Mouse (Mus musculus): ENCODE measurements around the gene Gm4070. TPM values are rescaled to one million over a fixed set of nuclear protein-coding genes. Genes with fewer than 3 reads are reported as not detected.
A peak's percentile ranks its signal among the peaks of the same experiment; 100 is the strongest.
"Not testable (repeated sequence)": the region's sequence is repeated elsewhere in the genome, so short reads cannot be mapped to it uniquely, and the experiment has no call there.

Gm4070 gene
- polyA plus RNA-seq (2012; rRNA removed) (0.42 and 0.45 TPM in 2 replicates), polyA plus RNA-seq (2014; fragmentation: Nextera tagmentation; extraction: Ambion mirVana) (0.79 and 0.92 TPM in 2 replicates)

GRCm38 (mm10) chr7:105953812-105954211 is at the start of gene Gm4070:
Gene Gm4070 (minus strand): TSS chr7:105953967.
- not testable (repeated sequence) for H3K27ac ChIP-seq; H3K9me3 ChIP-seq (ENCODE audit: control insufficient read depth, low read length); H3K4me3 ChIP-seq (ENCODE audit: insufficient read depth in 1 of 2, low read depth in 2 of 2, low read length in 2 of 2); H3K4me1 ChIP-seq (replicated peaks; ENCODE audit: control insufficient read depth in 2 of 2, insufficient read depth in 2 of 2, low read length in 1 of 2); H3K9ac ChIP-seq (replicated peaks); H3K36me3 ChIP-seq (replicated peaks; ENCODE audit: control insufficient read depth, insufficient read depth, low read depth); H3K4me2 ChIP-seq (ENCODE audit: low read depth); DNase-seq (ENCODE audit: low read depth in 3 of 3, low spot score in 3 of 3); H3K27me3 ChIP-seq (ENCODE audit: control insufficient read depth, insufficient read depth, low read length)
- ATAC-seq (ENCODE audit: insufficient read depth): peak; percentile 33; the same call in 1 of the 2 replicates
- WGBS (ENCODE audit: insufficient replicate concordance): 6% methylated on average over 1 of the region's 1 CpGs

DNA sequence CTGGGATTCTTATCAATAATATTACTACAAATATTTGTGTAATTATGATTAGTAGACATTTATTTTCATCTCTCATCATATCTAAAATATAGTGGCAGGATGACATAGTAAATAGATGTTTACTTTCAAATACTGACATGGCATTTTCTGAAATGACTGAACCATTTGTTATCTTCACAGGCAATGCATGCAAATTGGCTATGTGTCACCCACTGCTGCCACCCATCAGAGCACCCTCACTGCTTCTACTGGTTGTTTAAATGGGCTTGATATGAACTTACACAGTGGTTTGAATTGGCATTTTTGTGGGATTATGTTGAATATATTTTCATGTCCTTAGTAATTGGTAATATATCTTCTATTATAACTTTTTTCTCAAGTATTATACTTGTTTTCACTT is 773 bp upstream of the Gm4070 start:
- H3K9me3 ChIP-seq (ENCODE audit: control insufficient read depth, low read length); H3K4me2 ChIP-seq (ENCODE audit: low read depth); H3K36me3 ChIP-seq (replicated peaks; ENCODE audit: control insufficient read depth, insufficient read depth, low read depth); H3K4me1 ChIP-seq (replicated peaks; ENCODE audit: control insufficient read depth in 2 of 2, insufficient read depth in 2 of 2, low read length in 1 of 2); H3K27ac ChIP-seq; H3K4me3 ChIP-seq (ENCODE audit: insufficient read depth in 1 of 2, low read depth in 2 of 2, low read length in 2 of 2); ATAC-seq (ENCODE audit: insufficient read depth); H3K27me3 ChIP-seq (ENCODE audit: control insufficient read depth, insufficient read depth, low read length); DNase-seq (ENCODE audit: low read depth in 3 of 3, low spot score in 3 of 3); H3K9ac ChIP-seq (replicated peaks): not testable (repeated sequence)

DNA sequence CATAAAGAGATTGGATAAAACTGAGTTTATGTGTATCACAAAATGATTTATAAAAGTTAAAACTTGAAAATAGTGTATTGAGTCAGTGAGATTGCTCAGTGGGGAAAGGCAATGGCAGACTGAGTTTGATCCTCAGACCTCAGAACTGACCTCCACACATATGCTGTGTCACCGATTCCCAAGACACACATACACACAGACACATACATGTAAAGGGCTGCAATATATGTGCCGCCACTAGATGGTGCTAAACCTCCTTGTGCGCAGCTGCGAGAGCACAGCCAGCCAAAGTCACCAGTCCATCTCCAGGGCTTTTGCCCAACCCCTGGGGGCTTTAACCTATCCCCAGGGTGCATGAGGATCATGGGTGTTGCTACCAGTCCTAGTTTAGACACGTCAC is 1.4 kb downstream of the Gm4070 start:
- no CpG with 5 or more reads among the region's 5 CpGs for WGBS (ENCODE audit: insufficient replicate concordance)

DNA sequence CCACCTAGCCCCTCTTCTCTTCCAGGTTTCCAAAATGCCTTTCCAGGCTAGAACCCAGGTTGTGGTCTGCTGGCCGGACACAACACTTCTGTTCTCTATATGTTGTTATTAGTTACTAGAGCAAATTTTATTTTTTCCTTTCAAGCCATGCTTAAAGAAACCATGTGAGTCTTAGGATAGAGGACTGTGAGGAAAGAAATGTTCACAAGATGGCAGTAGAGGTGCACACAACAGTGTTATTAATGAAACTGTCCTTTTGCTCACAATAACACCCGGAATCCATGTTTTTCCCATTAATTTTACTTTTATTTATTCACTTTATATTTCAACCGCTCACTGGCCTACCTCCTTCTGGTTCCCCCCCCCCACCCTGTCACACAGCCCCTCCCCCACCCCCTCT is 8.5 kb downstream of the Gm4070 start:
- H3K27ac ChIP-seq; H3K9ac ChIP-seq (replicated peaks); H3K4me1 ChIP-seq (replicated peaks; ENCODE audit: control insufficient read depth in 2 of 2, insufficient read depth in 2 of 2, low read length in 1 of 2); H3K36me3 ChIP-seq (replicated peaks; ENCODE audit: control insufficient read depth, insufficient read depth, low read depth); DNase-seq (ENCODE audit: low read depth in 3 of 3, low spot score in 3 of 3); H3K4me2 ChIP-seq (ENCODE audit: low read depth); H3K9me3 ChIP-seq (ENCODE audit: control insufficient read depth, low read length); H3K27me3 ChIP-seq (ENCODE audit: control insufficient read depth, insufficient read depth, low read length); H3K4me3 ChIP-seq (ENCODE audit: insufficient read depth in 1 of 2, low read depth in 2 of 2, low read length in 2 of 2): not testable (repeated sequence)
- WGBS (ENCODE audit: insufficient replicate concordance): 30% methylated on average over 1 of the region's 3 CpGs
- ATAC-seq (ENCODE audit: insufficient read depth): peak; percentile 59; the same call in 1 of the 2 replicates

More for the DNA sequence above, 1.4 kb downstream of the Gm4070 start:
- not testable (repeated sequence) for H3K4me1 ChIP-seq (replicated peaks; ENCODE audit: control insufficient read depth in 2 of 2, insufficient read depth in 2 of 2, low read length in 1 of 2); H3K4me2 ChIP-seq (ENCODE audit: low read depth); H3K36me3 ChIP-seq (replicated peaks; ENCODE audit: control insufficient read depth, insufficient read depth, low read depth); H3K27me3 ChIP-seq (ENCODE audit: control insufficient read depth, insufficient read depth, low read length); H3K27ac ChIP-seq; H3K9ac ChIP-seq (replicated peaks); H3K4me3 ChIP-seq (ENCODE audit: insufficient read depth in 1 of 2, low read depth in 2 of 2, low read length in 2 of 2); DNase-seq (ENCODE audit: low read depth in 3 of 3, low spot score in 3 of 3); H3K9me3 ChIP-seq (ENCODE audit: control insufficient read depth, low read length)
- peak; percentile 67 for ATAC-seq (ENCODE audit: insufficient read depth)

DNA sequence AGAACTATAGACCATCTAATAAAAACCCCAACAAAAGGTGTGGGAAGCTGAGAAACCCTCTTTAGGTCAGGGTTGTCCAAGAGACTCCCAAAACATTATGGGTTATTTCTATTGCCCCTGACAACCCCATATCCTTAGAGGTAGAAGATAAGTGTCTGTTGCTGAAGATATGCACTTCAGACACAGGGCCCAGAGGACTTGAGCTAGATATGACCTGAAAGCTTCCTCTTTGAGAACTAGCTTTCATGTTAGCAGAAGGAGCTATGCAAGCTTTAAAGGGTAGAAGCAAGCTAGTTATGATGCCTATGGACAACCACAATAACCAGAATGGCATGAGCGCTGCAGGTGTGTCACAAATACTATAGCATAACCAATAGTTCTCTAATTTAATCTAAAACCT is 21.6 kb downstream of the Gm4070 start:
- not testable (repeated sequence) for H3K9me3 ChIP-seq (ENCODE audit: control insufficient read depth, low read length); H3K27me3 ChIP-seq (ENCODE audit: control insufficient read depth, insufficient read depth, low read length); ATAC-seq (ENCODE audit: insufficient read depth); H3K4me3 ChIP-seq (ENCODE audit: insufficient read depth in 1 of 2, low read depth in 2 of 2, low read length in 2 of 2); H3K4me1 ChIP-seq (replicated peaks; ENCODE audit: control insufficient read depth in 2 of 2, insufficient read depth in 2 of 2, low read length in 1 of 2); H3K36me3 ChIP-seq (replicated peaks; ENCODE audit: control insufficient read depth, insufficient read depth, low read depth); H3K9ac ChIP-seq (replicated peaks); DNase-seq (ENCODE audit: low read depth in 3 of 3, low spot score in 3 of 3); H3K27ac ChIP-seq; H3K4me2 ChIP-seq (ENCODE audit: low read depth)
- no CpG with 5 or more reads among the region's 1 CpGs for WGBS (ENCODE audit: insufficient replicate concordance)

GRCm38 (mm10) chr7:105883588-105884336 is 70.0 kb downstream of the Gm4070 start:
- ATAC-seq (ENCODE audit: insufficient read depth); DNase-seq (ENCODE audit: low read depth in 3 of 3, low spot score in 3 of 3); H3K9me3 ChIP-seq (ENCODE audit: control insufficient read depth, low read length); H3K27ac ChIP-seq; H3K4me2 ChIP-seq (ENCODE audit: low read depth); H3K36me3 ChIP-seq (replicated peaks; ENCODE audit: control insufficient read depth, insufficient read depth, low read depth); H3K27me3 ChIP-seq (ENCODE audit: control insufficient read depth, insufficient read depth, low read length); H3K4me1 ChIP-seq (replicated peaks; ENCODE audit: control insufficient read depth in 2 of 2, insufficient read depth in 2 of 2, low read length in 1 of 2); H3K4me3 ChIP-seq (ENCODE audit: insufficient read depth in 1 of 2, low read depth in 2 of 2, low read length in 2 of 2); H3K9ac ChIP-seq (replicated peaks): not testable (repeated sequence)
- WGBS (ENCODE audit: insufficient replicate concordance): no CpG with 5 or more reads among the region's 2 CpGs

DNA sequence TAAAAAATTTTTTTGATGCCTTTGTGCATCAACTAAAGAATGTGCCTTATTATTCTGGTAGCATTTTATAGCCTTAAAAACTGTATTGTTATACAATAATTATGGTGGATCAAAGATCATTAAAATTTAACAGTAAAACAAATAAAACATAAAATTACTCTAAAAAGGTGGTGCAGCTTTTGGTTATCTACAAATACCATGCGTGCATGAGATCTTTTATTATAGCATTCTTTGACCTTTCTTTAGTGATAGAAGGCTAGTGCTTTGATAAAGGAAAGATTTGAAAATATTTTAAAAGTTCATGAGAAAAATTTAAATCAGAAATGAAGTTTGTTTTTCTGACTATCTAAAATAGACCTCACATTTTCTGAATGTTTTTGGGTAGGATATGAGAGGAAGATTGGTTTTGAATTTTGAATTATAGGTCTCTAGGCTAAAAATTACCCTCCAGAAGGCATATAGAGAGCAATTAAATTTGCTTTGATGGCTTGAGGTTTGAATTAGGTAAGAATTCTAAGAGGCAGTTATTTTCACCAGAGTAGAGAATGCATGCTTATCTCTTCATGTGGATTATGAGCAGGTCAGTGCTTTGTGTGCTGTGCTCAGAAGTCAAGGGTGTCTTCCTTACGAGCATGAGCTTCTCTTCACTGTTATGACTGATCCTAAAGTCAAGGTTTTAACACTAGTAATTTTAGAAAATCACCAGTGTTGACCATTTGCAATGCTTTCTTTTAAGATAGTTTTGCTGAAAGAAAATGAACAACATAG is 73.9 kb downstream of the Gm4070 start:
- ATAC-seq (ENCODE audit: insufficient read depth); H3K36me3 ChIP-seq (replicated peaks; ENCODE audit: control insufficient read depth, insufficient read depth, low read depth); H3K4me2 ChIP-seq (ENCODE audit: low read depth); H3K4me1 ChIP-seq (replicated peaks; ENCODE audit: control insufficient read depth in 2 of 2, insufficient read depth in 2 of 2, low read length in 1 of 2); H3K9ac ChIP-seq (replicated peaks); H3K9me3 ChIP-seq (ENCODE audit: control insufficient read depth, low read length); H3K4me3 ChIP-seq (ENCODE audit: insufficient read depth in 1 of 2, low read depth in 2 of 2, low read length in 2 of 2); DNase-seq (ENCODE audit: low read depth in 3 of 3, low spot score in 3 of 3); H3K27ac ChIP-seq; H3K27me3 ChIP-seq (ENCODE audit: control insufficient read depth, insufficient read depth, low read length): not testable (repeated sequence)
- WGBS (ENCODE audit: insufficient replicate concordance): 62% methylated on average over 1 of the region's 2 CpGs
